Mouse (Mus musculus): ENCODE measurements around the gene Nr2c2ap. TPM values are rescaled to one million over a fixed set of nuclear protein-coding genes. Genes with fewer than 3 reads are reported as not detected.
A peak's percentile ranks its signal among the peaks of the same experiment; 100 is the strongest.

Gene Nr2c2ap
- polyA plus RNA-seq, 1 experiment from 2014 or later, result 26.2 TPM

GRCm38 (mm10) chr8:70120667-70121066 lies 10.5 kb upstream of the Nr2c2ap start, which contains the start of gene Ncan:
Ncan (minus strand) TSS chr8:70120873.
- no peak within 1 kb of the TSS for H3K9ac ChIP-seq (ENCODE audit: low read length)
- WGBS, result 5% methylated on average over 19 of the region's 19 CpGs

GRCm38 (mm10) chr8:70122863-70123262 lies 8.3 kb upstream of the Nr2c2ap start:
- no peak overlapping the region for H3K4me2 ChIP-seq (ENCODE audit: low read length)
- no peak for ATAC-seq (ENCODE audit: insufficient number of reproducible peaks, insufficient read depth, low FRiP score, low read depth)
- H3K4me3 ChIP-seq (ENCODE audit: control insufficient read depth in 1 of 2, insufficient read depth in 1 of 2, low read depth in 1 of 2, low read length in 2 of 2), result no peak overlapping the region
- no peak overlapping the region for H3K27ac ChIP-seq (replicated peaks in 1 of 2; ENCODE audit: control insufficient read depth in 1 of 2, insufficient read depth in 1 of 2, low read depth in 2 of 2, low read length in 2 of 2)
- no peaks in the 10 kb centered on the region for H3K9me3 ChIP-seq (ENCODE audit: control insufficient read depth, low read length)
- 49% methylated on average over 2 of the region's 2 CpGs for WGBS
- no peaks in the 10 kb centered on the region for H3K36me3 ChIP-seq (ENCODE audit: control insufficient read depth, insufficient read depth, low read length)
- peaks cover under 1 to 2% of the 10 kb centered on the region in 2 experiments; a peak in 1 of 4 replicates for H3K4me1 ChIP-seq (ENCODE audit: control insufficient read depth in 2 of 2, insufficient read depth in 2 of 2, low read length in 2 of 2)
- no peak overlapping the region for H3K9ac ChIP-seq (ENCODE audit: low read length)
- H3K27me3 ChIP-seq (ENCODE audit: control insufficient read depth, insufficient read depth, low read length), result peaks cover 42% of the 10 kb centered on the region

More at GRCm38 (mm10) chr8:70120667-70121066, 10.5 kb upstream of the Nr2c2ap start, which contains the start of gene Ncan:
- peaks cover 64% of the 10 kb centered on the region for H3K27me3 ChIP-seq (ENCODE audit: control insufficient read depth, insufficient read depth, low read length)
- H3K4me2 ChIP-seq (ENCODE audit: low read length), result peak within 1 kb of the TSS; percentile 34; the same call in 1 of the 2 replicates
- 0 out of 2 replicates have a peak, but pooled peaks have one; percentile 19 for ATAC-seq (ENCODE audit: insufficient number of reproducible peaks, insufficient read depth, low FRiP score, low read depth)
- H3K4me3 ChIP-seq (ENCODE audit: control insufficient read depth in 1 of 2, insufficient read depth in 1 of 2, low read depth in 1 of 2, low read length in 2 of 2), result no peak within 1 kb of the TSS; a peak in 1 of 4 replicates
- no peaks in the 10 kb centered on the region for H3K36me3 ChIP-seq (ENCODE audit: control insufficient read depth, insufficient read depth, low read length)
- H3K27ac ChIP-seq (replicated peaks in 1 of 2; ENCODE audit: control insufficient read depth in 1 of 2, insufficient read depth in 1 of 2, low read depth in 2 of 2, low read length in 2 of 2), result no peak within 1 kb of the TSS
- H3K9me3 ChIP-seq (ENCODE audit: control insufficient read depth, low read length), result no peaks in the 10 kb centered on the region
- H3K4me1 ChIP-seq (ENCODE audit: control insufficient read depth in 2 of 2, insufficient read depth in 2 of 2, low read length in 2 of 2), result peaks cover 0 to 2% of the 10 kb centered on the region in 2 experiments; a peak in 1 of 4 replicates

- no peak overlapping the region for H3K4me3 ChIP-seq (ENCODE audit: control insufficient read depth in 1 of 2, insufficient read depth in 1 of 2, low read depth in 1 of 2, low read length in 2 of 2)
- no peak overlapping the region for H3K9ac ChIP-seq (ENCODE audit: low read length)
- no peak overlapping the region for H3K27ac ChIP-seq (replicated peaks in 1 of 2; ENCODE audit: control insufficient read depth in 1 of 2, insufficient read depth in 1 of 2, low read depth in 2 of 2, low read length in 2 of 2)
- WGBS, result 57% methylated on average over 8 of the region's 8 CpGs
- no peaks in the 10 kb centered on the region for H3K36me3 ChIP-seq (ENCODE audit: control insufficient read depth, insufficient read depth, low read length)
- H3K9me3 ChIP-seq (ENCODE audit: control insufficient read depth, low read length), result no peaks in the 10 kb centered on the region
- H3K27me3 ChIP-seq (ENCODE audit: control insufficient read depth, insufficient read depth, low read length), result peaks cover 21% of the 10 kb centered on the region
- peaks cover 17 to 18% of the 10 kb centered on the region in 2 experiments for H3K4me1 ChIP-seq (ENCODE audit: control insufficient read depth in 2 of 2, insufficient read depth in 2 of 2, low read length in 2 of 2)
- no peak for ATAC-seq (ENCODE audit: insufficient number of reproducible peaks, insufficient read depth, low FRiP score, low read depth)
- no peak overlapping the region for H3K4me2 ChIP-seq (ENCODE audit: low read length)
These were observed 6.1 kb upstream of the Nr2c2ap start for GRCm38 (mm10) chr8:70124992-70125391.

- Histone ChIP-seq H3K36me3 (ENCODE audit: control insufficient read depth, insufficient read depth, low read length) (peaks cover 13% of the 10 kb centered on the region), H3K9ac (ENCODE audit: low read length) (no peak overlapping the region; the same call in 1 of the 2 replicates), H3K4me2 (ENCODE audit: low read length) (peak overlapping the region; percentile 33), H3K4me3 (ENCODE audit: control insufficient read depth in 1 of 2, insufficient read depth in 1 of 2, low read depth in 1 of 2, low read length in 2 of 2) (no peak overlapping the region), H3K27me3 (ENCODE audit: control insufficient read depth, insufficient read depth, low read length) (no peaks in the 10 kb centered on the region), H3K4me1 (ENCODE audit: control insufficient read depth in 2 of 2, insufficient read depth in 2 of 2, low read length in 2 of 2) (peaks cover 21 to 30% of the 10 kb centered on the region in 2 experiments), H3K27ac (replicated peaks in 1 of 2; ENCODE audit: control insufficient read depth in 1 of 2, insufficient read depth in 1 of 2, low read depth in 2 of 2, low read length in 2 of 2) (peak overlapping the region; percentile 80 to 93), H3K9me3 (ENCODE audit: control insufficient read depth, low read length) (no peaks in the 10 kb centered on the region)
- ATAC-seq (ENCODE audit: insufficient number of reproducible peaks, insufficient read depth, low FRiP score, low read depth), result peak; percentile 59
- 32% methylated on average over 3 of the region's 3 CpGs for WGBS
These were observed 2.7 kb upstream of the Nr2c2ap start for GRCm38 (mm10) chr8:70128435-70128834.

GRCm38 (mm10) chr8:70129309-70129952 lies 1.7 kb upstream of the Nr2c2ap start:
- Histone ChIP-seq H3K36me3 (ENCODE audit: control insufficient read depth, insufficient read depth, low read length) (peaks cover 23% of the 10 kb centered on the region), H3K4me1 (ENCODE audit: control insufficient read depth in 2 of 2, insufficient read depth in 2 of 2, low read length in 2 of 2) (peaks cover 21 to 32% of the 10 kb centered on the region in 2 experiments), H3K27me3 (ENCODE audit: control insufficient read depth, insufficient read depth, low read length) (no peaks in the 10 kb centered on the region), H3K9ac (ENCODE audit: low read length) (no peak overlapping the region), H3K4me3 (ENCODE audit: control insufficient read depth in 1 of 2, insufficient read depth in 1 of 2, low read depth in 1 of 2, low read length in 2 of 2) (no peak overlapping the region), H3K4me2 (ENCODE audit: low read length) (no peak overlapping the region), H3K9me3 (ENCODE audit: control insufficient read depth, low read length) (no peaks in the 10 kb centered on the region), H3K27ac (replicated peaks in 1 of 2; ENCODE audit: control insufficient read depth in 1 of 2, insufficient read depth in 1 of 2, low read depth in 2 of 2, low read length in 2 of 2) (peak overlapping the region; percentile 29 to 80)
- ATAC-seq (ENCODE audit: insufficient number of reproducible peaks, insufficient read depth, low FRiP score, low read depth), result no peak
- WGBS, result 59% methylated on average over 9 of the region's 9 CpGs

- no peak overlapping the region for H3K9ac ChIP-seq (ENCODE audit: low read length)
- H3K36me3 ChIP-seq (ENCODE audit: control insufficient read depth, insufficient read depth, low read length), result peaks cover 29% of the 10 kb centered on the region
- H3K27me3 ChIP-seq (ENCODE audit: control insufficient read depth, insufficient read depth, low read length), result no peaks in the 10 kb centered on the region
- 81% methylated on average over 3 of the region's 3 CpGs for WGBS
- H3K9me3 ChIP-seq (ENCODE audit: control insufficient read depth, low read length), result no peaks in the 10 kb centered on the region
- H3K27ac ChIP-seq (replicated peaks in 1 of 2; ENCODE audit: control insufficient read depth in 1 of 2, insufficient read depth in 1 of 2, low read depth in 2 of 2, low read length in 2 of 2), result peak overlapping the region in 1 of 2 experiments; percentile 80; a peak in 1 of 4 replicates
- no peak overlapping the region for H3K4me3 ChIP-seq (ENCODE audit: control insufficient read depth in 1 of 2, insufficient read depth in 1 of 2, low read depth in 1 of 2, low read length in 2 of 2)
- ATAC-seq (ENCODE audit: insufficient number of reproducible peaks, insufficient read depth, low FRiP score, low read depth), result no peak
- no peak overlapping the region for H3K4me2 ChIP-seq (ENCODE audit: low read length)
- peaks cover 25 to 38% of the 10 kb centered on the region in 2 experiments for H3K4me1 ChIP-seq (ENCODE audit: control insufficient read depth in 2 of 2, insufficient read depth in 2 of 2, low read length in 2 of 2)
These were observed 1.1 kb upstream of the Nr2c2ap start for GRCm38 (mm10) chr8:70130066-70130465.

GRCm38 (mm10) chr8:70134086-70134485 lies 3.0 kb downstream of the Nr2c2ap start:
- H3K27me3 ChIP-seq (ENCODE audit: control insufficient read depth, insufficient read depth, low read length), result no peaks in the 10 kb centered on the region
- ATAC-seq (ENCODE audit: insufficient number of reproducible peaks, insufficient read depth, low FRiP score, low read depth), result no peak
- no peaks in the 10 kb centered on the region for H3K9me3 ChIP-seq (ENCODE audit: control insufficient read depth, low read length)
- no peak overlapping the region for H3K27ac ChIP-seq (replicated peaks in 1 of 2; ENCODE audit: control insufficient read depth in 1 of 2, insufficient read depth in 1 of 2, low read depth in 2 of 2, low read length in 2 of 2)
- no peak overlapping the region for H3K4me2 ChIP-seq (ENCODE audit: low read length)
- H3K4me1 ChIP-seq (ENCODE audit: control insufficient read depth in 2 of 2, insufficient read depth in 2 of 2, low read length in 2 of 2), result peaks cover 22 to 36% of the 10 kb centered on the region in 2 experiments
- H3K36me3 ChIP-seq (ENCODE audit: control insufficient read depth, insufficient read depth, low read length), result peaks cover 53% of the 10 kb centered on the region
- no peak overlapping the region for H3K9ac ChIP-seq (ENCODE audit: low read length)
- no peak overlapping the region for H3K4me3 ChIP-seq (ENCODE audit: control insufficient read depth in 1 of 2, insufficient read depth in 1 of 2, low read depth in 1 of 2, low read length in 2 of 2)
- 94% methylated on average over 5 of the region's 5 CpGs for WGBS

Measured in heart, embryonic 14.5 days (tissue).